Mouse (Mus musculus): ENCODE measurements around the gene Cfap73.

DNA sequence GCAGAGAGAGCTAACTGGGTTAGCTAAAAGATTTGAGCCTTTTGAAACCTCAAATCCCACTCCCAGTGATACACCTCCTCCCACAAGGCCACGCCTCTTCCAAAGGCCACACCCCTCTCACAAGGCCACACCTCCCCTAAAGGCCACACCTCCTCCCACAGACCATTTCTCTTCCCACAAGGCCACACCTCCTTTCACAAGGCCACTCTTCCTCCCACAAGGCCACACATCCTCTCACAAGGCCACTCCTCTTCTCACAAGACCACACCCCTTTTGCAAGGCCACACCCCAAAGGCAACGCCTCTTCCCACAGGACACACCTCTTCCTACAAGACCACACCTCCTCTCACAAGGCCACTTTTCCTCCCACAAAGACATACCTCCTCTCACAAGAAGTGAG lies 43.5 kb upstream of the Cfap73 start:
- no peak for TF ChIP-seq CTCF (IDR thresholded peaks at IDR 0.05; ENCODE audit: low read depth)
- no peak for TF ChIP-seq EP300 (IDR thresholded peaks at IDR 0.05; ENCODE audit: low read depth)

Data from liver, embryonic 14.5 days (tissue).